Mouse (Mus musculus) MEL (cell line): ENCODE data around the gene Zmiz1. TPM values are rescaled to one million over a fixed set of nuclear protein-coding genes. Genes with fewer than 3 reads are reported as not detected.

Source experiments
- DNase-seq: peaks from one replicate; pipeline ENCODE4 v3.0.0; 2011; ENCODE audit warnings: low read depth, low spot score
- H3K27ac ChIP-seq: 2 replicates; pipeline ENCODE4 v1.5.1; 2012; ENCODE audit warnings: low read depth, mild to moderate bottlenecking, control low read depth, low read length, moderate library complexity; ENCODE audit not compliant: control insufficient read depth
- H3K27me3 ChIP-seq, 2 experiments: fragments of 150-350 bp in 1 of 2; sonication (generic) in 1 of 2; 2 replicates each; pipeline ENCODE4 v1.6.1; 2012; ENCODE audit warnings: low read length in 2 of 2, mild to moderate bottlenecking in 2 of 2, improper control_type of control experiment in 1 of 2, moderate library complexity in 1 of 2; ENCODE audit not compliant: insufficient read depth in 2 of 2, control insufficient read depth in 1 of 2
- H3K36me3 ChIP-seq, 2 experiments: 2 replicates each; pipeline ENCODE4 v1.6.1; 2012 to 2014; ENCODE audit warnings: low read length in 2 of 2, improper control_type of control experiment in 1 of 2, inconsistent platforms in 1 of 2, mild to moderate bottlenecking in 1 of 2; ENCODE audit not compliant: insufficient read depth in 2 of 2, control insufficient read depth in 1 of 2
- H3K4me1 ChIP-seq, 2 experiments: fragments of 150-350 bp in 1 of 2; sonication (generic) in 1 of 2; 2 replicates each; pipeline ENCODE4 v1.6.1; 2012; ENCODE audit warnings: low read length in 2 of 2, improper control_type of control experiment in 1 of 2, mild to moderate bottlenecking in 1 of 2; ENCODE audit not compliant: insufficient read depth in 2 of 2, control insufficient read depth in 1 of 2
- H3K4me3 ChIP-seq, 2 experiments: fragments of 150-350 bp in 1 of 2; sonication (generic) in 1 of 2; 2 replicates each; pipeline ENCODE4 v1.5.1; 2012; ENCODE audit warnings: low read depth in 2 of 2, low read length in 2 of 2, mild to moderate bottlenecking in 2 of 2, moderate library complexity in 2 of 2, control low read depth in 1 of 2, improper control_type of control experiment in 1 of 2; ENCODE audit not compliant: control insufficient read depth in 1 of 2, insufficient read depth in 1 of 2
- H3K79me2 ChIP-seq: 2 replicates; pipeline ENCODE4 v1.6.1; 2012; ENCODE audit warnings: mild to moderate bottlenecking, low read length, moderate library complexity; ENCODE audit not compliant: control insufficient read depth, poor library complexity, insufficient read depth
- H3K9ac ChIP-seq: 2 replicates; pipeline ENCODE4 v1.6.1; 2012; ENCODE audit warnings: low read depth, mild to moderate bottlenecking, control low read depth, low read length, moderate library complexity; ENCODE audit not compliant: control insufficient read depth, poor library complexity, severe bottlenecking
- H3K9me3 ChIP-seq: fragments of 150-350 bp; sonication (generic); replicated peaks from 2 replicates; pipeline ENCODE4 v1.6.1; 2012; ENCODE audit warnings: mild to moderate bottlenecking, low read length, improper control_type of control experiment, moderate library complexity; ENCODE audit not compliant: insufficient read depth
- BHLHE40 ChIP-seq: IDR thresholded peaks from 2 replicates; pipeline ENCODE4 v1.6.1; 2012; ENCODE audit warnings: low read depth, mild to moderate bottlenecking, inconsistent platforms, low read length, improper control_type of control experiment, borderline replicate concordance
- CHD1 ChIP-seq: IDR thresholded peaks from 2 replicates; pipeline ENCODE4 v1.6.1; 2012; ENCODE audit warnings: low read depth, mild to moderate bottlenecking, inconsistent platforms, low read length, improper control_type of control experiment
- CHD2 ChIP-seq: IDR thresholded peaks from 2 replicates; pipeline ENCODE4 v1.6.1; 2011; ENCODE audit warnings: low read length, improper control_type of control experiment
- E2F4 ChIP-seq: IDR thresholded peaks from 2 replicates; pipeline ENCODE4 v1.6.1; 2011; ENCODE audit warnings: low read depth, low read length, improper control_type of control experiment, borderline replicate concordance
- ETS1 ChIP-seq: IDR thresholded peaks from 2 replicates; pipeline ENCODE4 v1.6.1; 2012; ENCODE audit warnings: low read depth, mild to moderate bottlenecking, inconsistent platforms, low read length, improper control_type of control experiment, moderate library complexity
- GABPA ChIP-seq: IDR thresholded peaks from 2 replicates; pipeline ENCODE4 v1.6.1; 2012; ENCODE audit warnings: low read depth, mild to moderate bottlenecking, inconsistent platforms, low read length, improper control_type of control experiment, moderate library complexity
- GATA1 ChIP-seq: IDR thresholded peaks from 2 replicates; pipeline ENCODE4 v1.6.1; 2011; ENCODE audit warnings: low read depth, low read length, improper control_type of control experiment
- HCFC1 ChIP-seq: IDR thresholded peaks from 2 replicates; pipeline ENCODE4 v1.6.1; 2012; ENCODE audit warnings: low read depth, mild to moderate bottlenecking, inconsistent platforms, low read length, improper control_type of control experiment, moderate library complexity
- MAFK ChIP-seq: IDR thresholded peaks from 2 replicates; pipeline ENCODE4 v1.6.1; 2011; ENCODE audit warnings: low read depth, mild to moderate bottlenecking, low read length, improper control_type of control experiment, borderline replicate concordance
- MAX ChIP-seq: IDR thresholded peaks from 2 replicates; pipeline ENCODE4 v1.6.1; 2011; ENCODE audit warnings: low read length, improper control_type of control experiment
- MEF2A ChIP-seq: IDR thresholded peaks from 2 replicates; pipeline ENCODE4 v1.6.1; 2014; ENCODE audit warnings: low read depth, mild to moderate bottlenecking, inconsistent platforms, low read length, improper control_type of control experiment; ENCODE audit not compliant: poor library complexity, insufficient replicate concordance, severe bottlenecking; ENCODE audit errors: extremely low read depth
- MXI1 ChIP-seq: IDR thresholded peaks from 2 replicates; pipeline ENCODE4 v1.6.1; 2011; ENCODE audit warnings: mild to moderate bottlenecking, low read depth, low read length, improper control_type of control experiment
- POLR2A ChIP-seq, 2 experiments: IDR thresholded peaks; 2 replicates each; pipeline ENCODE4 v1.6.1; 2011 to 2012; ENCODE audit warnings: low read length in 2 of 2, mild to moderate bottlenecking in 2 of 2, control low read depth in 1 of 2, improper control_type of control experiment in 1 of 2, low read depth in 1 of 2, moderate library complexity in 1 of 2; ENCODE audit not compliant: control insufficient read depth in 1 of 2, insufficient read depth in 1 of 2, poor library complexity in 1 of 2
- RAD21 ChIP-seq: IDR thresholded peaks from 2 replicates; pipeline ENCODE4 v1.6.1; 2011; ENCODE audit warnings: mild to moderate bottlenecking, low read depth, low read length, improper control_type of control experiment
- RCOR1 ChIP-seq: IDR thresholded peaks from 2 replicates; pipeline ENCODE4 v1.6.1; 2012; ENCODE audit warnings: low read depth, mild to moderate bottlenecking, inconsistent platforms, low read length, improper control_type of control experiment
- SIN3A ChIP-seq: IDR thresholded peaks from 2 replicates; pipeline ENCODE4 v1.6.1; 2012; ENCODE audit warnings: low read length, improper control_type of control experiment, inconsistent platforms
- TAL1 ChIP-seq: IDR thresholded peaks from 2 replicates; pipeline ENCODE4 v1.6.1; 2012; ENCODE audit warnings: mild to moderate bottlenecking, inconsistent platforms, low read length, moderate library complexity, mixed read lengths
- USF1 ChIP-seq: IDR thresholded peaks from 2 replicates; pipeline ENCODE4 v1.6.1; 2014; ENCODE audit warnings: low read depth, mild to moderate bottlenecking, inconsistent platforms, low read length, improper control_type of control experiment, moderate library complexity
- USF2 ChIP-seq, 2 experiments: IDR thresholded peaks; 2 replicates each; pipeline ENCODE4 v1.6.1; 2011 to 2012; ENCODE audit warnings: improper control_type of control experiment in 2 of 2, low read length in 2 of 2, borderline replicate concordance in 1 of 2, inconsistent platforms in 1 of 2, low read depth in 1 of 2, mild to moderate bottlenecking in 1 of 2; ENCODE audit not compliant: insufficient read depth in 1 of 2
- ZC3H11A ChIP-seq: IDR thresholded peaks from 2 replicates; pipeline ENCODE4 v1.6.1; 2012; ENCODE audit warnings: low read depth, mild to moderate bottlenecking, inconsistent platforms, low read length, improper control_type of control experiment
- polyA plus RNA-seq, 2 experiments: library from polyadenylated mRNA; stranded (reverse) in 1 of 2; unstranded in 1 of 2; fragments of >175 nt in 1 of 2; fragments of >200 nt in 1 of 2; gene quantifications; 2 replicates each; pipeline versions ENCODE4 v1.2.1 to v1.2.4; 2012; ENCODE audit warnings: low replicate concordance in 2 of 2, low read depth in 1 of 2; ENCODE audit not compliant: insufficient read length in 2 of 2, insufficient read depth in 1 of 2, missing spikeins in 1 of 2
- total RNA-seq: library from RNA; depleted of rRNA; stranded (reverse); fragments of 300-350 nt; gene quantifications from 2 replicates; pipeline ENCODE4 v1.2.3, GENCODE M21; 2012

The Zmiz1 gene
- total and polyA plus RNA-seq, 3 experiments, result 2.7 to 19.9 TPM; not detected in 1

- no peak overlapping the region for H3K27ac ChIP-seq
- no peaks in the 10 kb centered on the region for H3K36me3 ChIP-seq
These were observed 156.6 kb downstream of the Zmiz1 start for GRCm38 (mm10) chr14:25615602-25616001.

GRCm38 (mm10) chr14:25616009-25616723, 157.2 kb downstream of the Zmiz1 start:
- Histone ChIP-seq H3K4me3 (no peak overlapping the region), H3K79me2 (no peaks in the 10 kb centered on the region), H3K9me3 (no peaks in the 10 kb centered on the region), H3K4me1 (no peaks in the 10 kb centered on the region), H3K9ac (no peak overlapping the region), H3K27me3 (no peaks in the 10 kb centered on the region), H3K27ac (no peak overlapping the region), H3K36me3 (no peaks in the 10 kb centered on the region)
- TF ChIP-seq GABPA (no peak), MXI1 (no peak), CHD2 (no peak), E2F4 (no peak), TAL1 (no peak), MAX (no peak), ETS1 (no peak), MEF2A (no peak), POLR2A (IDR thresholded peaks at IDR 0.05; ENCODE audit: control insufficient read depth in 1 of 2, insufficient read depth in 1 of 2, low read depth in 1 of 2, low read length in 2 of 2, poor library complexity in 1 of 2) (no peak), HCFC1 (no peak), MAFK (no peak), GATA1 (no peak), RCOR1 (no peak)
- no peak for DNase-seq

More at GRCm38 (mm10) chr14:25615602-25616001, 156.6 kb downstream of the Zmiz1 start:
- Histone ChIP-seq H3K4me3 (no peak overlapping the region), H3K79me2 (no peaks in the 10 kb centered on the region), H3K9ac (no peak overlapping the region)
- no peak for DNase-seq
- no peak for TF ChIP-seq ZC3H11A
- TF ChIP-seq, all 39 proteins: peak for 0
- H3K9me3 ChIP-seq, result no peaks in the 10 kb centered on the region
- no peaks in the 10 kb centered on the region for H3K4me1 ChIP-seq
- H3K27me3 ChIP-seq, result no peaks in the 10 kb centered on the region

GRCm38 (mm10) chr14:25617264-25617663, 158.3 kb downstream of the Zmiz1 start:
- no peaks in the 10 kb centered on the region for H3K9me3 ChIP-seq
- H3K9ac ChIP-seq, result no peak overlapping the region
- no peaks in the 10 kb centered on the region for H3K36me3 ChIP-seq
- no peak overlapping the region for H3K4me3 ChIP-seq
- no peaks in the 10 kb centered on the region for H3K4me1 ChIP-seq
- no peak for TF ChIP-seq USF2 (IDR thresholded peaks at IDR 0.05; ENCODE audit: borderline replicate concordance in 1 of 2, insufficient read depth in 1 of 2, low read depth in 1 of 2, low read length in 2 of 2)
- no peak for TF ChIP-seq SIN3A
- TF ChIP-seq POLR2A (IDR thresholded peaks at IDR 0.05; ENCODE audit: control insufficient read depth in 1 of 2, insufficient read depth in 1 of 2, low read depth in 1 of 2, low read length in 2 of 2, poor library complexity in 1 of 2), result no peak
- no peak for TF ChIP-seq CHD2
- no peak for TF ChIP-seq USF1
- no peak for TF ChIP-seq RAD21
- no peak for TF ChIP-seq RCOR1
- no peak for TF ChIP-seq GABPA
- TF ChIP-seq BHLHE40, result no peak
- TF ChIP-seq GATA1, result no peak
- no peak for TF ChIP-seq CHD1
- H3K27me3 ChIP-seq, result no peaks in the 10 kb centered on the region
- H3K27ac ChIP-seq, result no peak overlapping the region
- no peaks in the 10 kb centered on the region for H3K79me2 ChIP-seq
- DNase-seq, result no peak
